Mouse (Mus musculus) gastrocnemius, adult 18-20 months (tissue): ENCODE measurements at regions not wholly inside any gene's neighbourhood (a gene's known extent, or its start where the extent isn't known, plus 50 kb on each side); places are given as distances from the start of the nearest gene placed in this dataset.
"Not testable (repeated sequence)": the region's sequence is repeated elsewhere in the genome, so short reads cannot be mapped to it uniquely, and the experiment has no call there.

Experiments used
- DNase-seq: peaks from one replicate; pipeline ENCODE4 v3.0.0; 2021; ENCODE audit warnings: low spot score

DNA sequence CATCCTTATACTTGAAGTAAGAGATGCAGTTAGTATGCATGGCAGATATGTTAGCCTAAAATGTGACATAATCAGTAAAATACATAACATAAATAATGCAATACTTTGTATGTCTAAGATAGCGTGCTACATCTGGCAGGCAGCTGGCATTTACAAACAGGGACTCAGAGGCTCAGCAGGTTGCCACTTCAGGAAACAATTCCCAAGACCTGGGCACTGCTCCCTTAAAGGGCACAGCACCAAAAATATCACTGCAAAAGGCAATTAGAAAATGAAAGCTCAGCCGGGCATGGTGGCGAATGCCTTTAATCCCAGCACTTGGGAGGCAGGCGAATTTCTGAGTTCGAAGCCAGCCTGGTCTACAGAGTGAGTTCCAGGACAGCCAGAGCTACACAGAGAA is 544.0 kb downstream of the Zfp704 start:
- no peak for DNase-seq

DNA sequence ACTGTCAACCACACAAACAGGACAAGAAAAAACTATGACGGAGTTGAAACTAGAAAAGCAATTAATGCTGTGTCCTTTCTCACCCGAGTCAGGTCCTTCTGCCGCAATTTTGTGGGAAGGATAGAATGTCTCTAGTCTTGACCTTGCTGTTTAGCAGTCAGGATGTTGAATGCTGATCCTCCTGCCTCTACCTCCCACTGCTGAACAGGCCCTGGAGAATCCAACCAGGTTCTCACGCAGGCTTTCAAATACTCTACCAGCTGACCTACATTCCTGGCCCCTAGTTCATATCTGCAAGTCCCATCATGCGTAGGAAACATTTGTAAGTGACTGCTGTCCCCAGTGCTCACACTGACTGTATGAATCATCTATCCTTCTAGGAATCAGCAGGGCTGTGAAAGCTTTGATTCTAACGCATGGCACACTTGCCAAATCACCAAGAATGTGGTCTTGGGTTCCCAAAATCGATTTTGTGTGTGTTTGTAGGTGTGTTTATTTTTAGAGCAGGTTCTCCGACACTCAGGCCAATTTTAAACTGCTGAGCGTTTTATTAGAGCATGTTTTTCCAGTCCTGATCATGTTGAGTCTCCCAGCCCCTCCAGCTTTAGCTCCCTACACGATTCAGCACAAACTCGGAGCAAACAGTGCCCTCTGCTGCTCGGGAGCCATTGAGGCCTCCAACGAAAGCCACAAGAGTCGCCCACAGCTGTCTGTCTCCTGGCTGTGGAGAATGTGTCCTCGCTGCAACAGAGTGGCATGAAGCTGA is 545.4 kb downstream of the Zfp704 start:
- DNase-seq, result peak; percentile 24

DNA sequence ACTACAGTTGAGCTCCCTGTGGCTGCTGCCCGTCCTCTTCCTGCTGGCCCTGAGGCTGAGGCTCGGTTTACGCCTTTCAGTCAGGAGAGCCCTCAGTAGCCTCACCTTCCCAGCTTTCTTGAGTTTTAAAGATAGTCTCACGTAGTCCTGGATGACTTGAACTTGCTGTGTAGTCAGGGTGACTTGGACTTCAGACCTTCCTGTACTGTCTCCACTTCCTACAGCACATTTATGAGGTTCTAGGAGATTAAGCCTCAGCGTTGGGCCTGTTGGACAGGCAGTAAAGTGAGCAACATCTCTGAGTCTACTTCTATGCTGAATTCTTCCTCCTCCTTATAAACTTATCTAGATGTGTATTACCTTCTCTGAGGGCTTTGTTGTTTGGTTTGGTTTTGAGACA is 546.2 kb downstream of the Zfp704 start:
- no peak for DNase-seq

GRCm38 (mm10) chr3:9061396-9061795 is 548.5 kb downstream of the Zfp704 start:
- DNase-seq, result no peak

GRCm38 (mm10) chr3:9057703-9058102 is 552.2 kb downstream of the Zfp704 start:
- DNase-seq, result not testable (repeated sequence)

GRCm38 (mm10) chr3:9056846-9057245 is 553.0 kb downstream of the Zfp704 start:
- DNase-seq, result no peak

- no peak for DNase-seq
Observed at GRCm38 (mm10) chr3:9055780-9056179, 554.1 kb downstream of the Zfp704 start.
